Mouse (Mus musculus) heart, embryonic 13.5 days (tissue): Measurements from ENCODE around the gene Gm4312. TPM values are rescaled to one million over a fixed set of nuclear protein-coding genes. Genes with fewer than 3 reads are reported as not detected.
"Not testable (repeated sequence)": the region's sequence is repeated elsewhere in the genome, so short reads cannot be mapped to it uniquely, and the experiment has no call there.

Source experiments
- ATAC-seq: fragments of 200-750 bp; cut with Nextera tagmentation; 2 replicates; pipeline ENCODE4 v1.8.0; 2017; ENCODE audit warnings: moderate TSS enrichment; ENCODE audit not compliant: insufficient number of reproducible peaks, low FRiP score, low TSS enrichment; ENCODE audit errors: extremely low read depth
- H3K27ac ChIP-seq: fragments of 300-500 bp; sonication (generic); replicated peaks from 2 replicates; pipeline ENCODE4 v1.5.1; 2015; ENCODE audit warnings: moderate library complexity, mild to moderate bottlenecking, inconsistent platforms
- H3K27me3 ChIP-seq: fragments of 300-500 bp; sonication (generic); replicated peaks from 2 replicates; pipeline ENCODE4 v1.6.1; 2015; ENCODE audit warnings: mild to moderate bottlenecking, inconsistent platforms
- H3K36me3 ChIP-seq: fragments of 300-500 bp; sonication (generic); 2 replicates; pipeline ENCODE4 v1.6.1; 2015; ENCODE audit warnings: mild to moderate bottlenecking, inconsistent platforms
- H3K4me1 ChIP-seq: fragments of 300-500 bp; sonication (generic); 2 replicates; pipeline ENCODE4 v1.6.1; 2015; ENCODE audit warnings: inconsistent platforms
- H3K4me2 ChIP-seq: fragments of 300-500 bp; sonication (generic); 2 replicates; pipeline ENCODE4 v1.6.1; 2015; ENCODE audit warnings: inconsistent platforms, mild to moderate bottlenecking, moderate library complexity
- H3K4me3 ChIP-seq: fragments of 300-500 bp; sonication (generic); 2 replicates; pipeline ENCODE4 v1.5.1; 2015; ENCODE audit warnings: moderate library complexity, mild to moderate bottlenecking, inconsistent platforms
- H3K9ac ChIP-seq: fragments of 300-500 bp; sonication (generic); 2 replicates; pipeline ENCODE4 v1.6.1; 2015; ENCODE audit warnings: inconsistent platforms, mild to moderate bottlenecking, moderate library complexity
- H3K9me3 ChIP-seq: fragments of 300-500 bp; sonication (generic); 2 replicates; pipeline ENCODE4 v1.6.1; 2016; ENCODE audit warnings: inconsistent platforms
- WGBS: fragments of 180-500 bp; shearing (Covaris S2); methylation state at CpG from one replicate; pipeline ENCODE4 v1.1.7; 2015; ENCODE audit warnings: mixed read lengths; 5-methylcytosine and 5-hydroxymethylcytosine counted together
- polyA plus RNA-seq: library from polyadenylated mRNA; unstranded; fragments of >200 nt; fragmentation: Nextera tagmentation; extraction: Ambion mirVana; gene quantifications from 2 replicates; pipeline ENCODE4 v1.2.1, GENCODE M21; 2015

The Gm4312 gene
- not detected in 2 replicates for polyA plus RNA-seq

GRCm38 (mm10) chr10:100382460-100382859 is at the start of gene Gm4312:
TSS of gene Gm4312 (minus strand) at chr10:100382560.
- not testable (repeated sequence) for H3K4me1 ChIP-seq, H3K36me3 ChIP-seq, H3K27me3 ChIP-seq, H3K27ac ChIP-seq, H3K4me2 ChIP-seq, H3K9me3 ChIP-seq, ATAC-seq, H3K9ac ChIP-seq, H3K4me3 ChIP-seq
- no CpG with 5 or more reads among the region's 2 CpGs for WGBS

GRCm38 (mm10) chr10:100427592-100427991 is 45.2 kb upstream of the Gm4312 start:
- no peak overlapping the region for H3K27ac ChIP-seq
- H3K4me1 ChIP-seq, result no peaks in the 10 kb centered on the region
- H3K9me3 ChIP-seq, result no peaks in the 10 kb centered on the region
- whole genome bisulfite sequencing, result 81% methylated on average over 2 of the region's 2 CpGs
- no peak overlapping the region for H3K4me3 ChIP-seq
- no peaks in the 10 kb centered on the region for H3K27me3 ChIP-seq
- ATAC-seq, result no peak
- H3K4me2 ChIP-seq, result no peak overlapping the region
- H3K36me3 ChIP-seq, result no peaks in the 10 kb centered on the region
- no peak overlapping the region for H3K9ac ChIP-seq

- H3K4me3 ChIP-seq, result no peak overlapping the region
- H3K4me2 ChIP-seq, result no peak overlapping the region
- H3K4me1 ChIP-seq, result no peaks in the 10 kb centered on the region
- no peak for ATAC-seq
- no peak overlapping the region for H3K27ac ChIP-seq
- WGBS, result 73% methylated on average over 7 of the region's 7 CpGs
- no peaks in the 10 kb centered on the region for H3K9me3 ChIP-seq
- H3K27me3 ChIP-seq, result no peaks in the 10 kb centered on the region
- no peaks in the 10 kb centered on the region for H3K36me3 ChIP-seq
- no peak overlapping the region for H3K9ac ChIP-seq
These were observed 33.2 kb upstream of the Gm4312 start for GRCm38 (mm10) chr10:100415566-100415965.

- H3K36me3 ChIP-seq, H3K27me3 ChIP-seq, ATAC-seq, H3K4me1 ChIP-seq, H3K4me3 ChIP-seq, H3K9me3 ChIP-seq, H3K9ac ChIP-seq, H3K27ac ChIP-seq, H3K4me2 ChIP-seq: not testable (repeated sequence)
- WGBS, result 70% methylated on average over 6 of the region's 6 CpGs
These were observed 19.9 kb upstream of the Gm4312 start for GRCm38 (mm10) chr10:100402301-100402700.

GRCm38 (mm10) chr10:100361038-100361437 is 21.3 kb downstream of the Gm4312 start, which contains the start of gene Gm4307:
TSS of gene Gm4307 (plus strand) at chr10:100361338.
- H3K4me3 ChIP-seq, H3K4me1 ChIP-seq, H3K36me3 ChIP-seq, H3K4me2 ChIP-seq, ATAC-seq, H3K27ac ChIP-seq, H3K9me3 ChIP-seq, H3K9ac ChIP-seq, H3K27me3 ChIP-seq: not testable (repeated sequence)
- no CpG with 5 or more reads among the region's 3 CpGs for WGBS

GRCm38 (mm10) chr10:100356841-100357240 is 25.5 kb downstream of the Gm4312 start:
- 48% methylated on average over 2 of the region's 2 CpGs for WGBS
- not testable (repeated sequence) for H3K27me3 ChIP-seq, ATAC-seq, H3K9ac ChIP-seq, H3K4me3 ChIP-seq, H3K9me3 ChIP-seq, H3K27ac ChIP-seq, H3K36me3 ChIP-seq, H3K4me2 ChIP-seq, H3K4me1 ChIP-seq

GRCm38 (mm10) chr10:100350793-100351192 is 31.6 kb downstream of the Gm4312 start, which contains the start of gene Gm4305:
TSS of gene Gm4305 (plus strand) at chr10:100351093.
- not testable (repeated sequence) for ATAC-seq, H3K9me3 ChIP-seq
- no CpG with 5 or more reads among the region's 3 CpGs for WGBS

GRCm38 (mm10) chr10:100345672-100346071 is 36.7 kb downstream of the Gm4312 start, which contains the start of gene Gm4303:
TSS of gene Gm4303 (plus strand) at chr10:100345972.
- not testable (repeated sequence) for H3K9ac ChIP-seq, H3K4me1 ChIP-seq, H3K4me2 ChIP-seq, H3K36me3 ChIP-seq, H3K9me3 ChIP-seq, H3K27me3 ChIP-seq, H3K27ac ChIP-seq, ATAC-seq, H3K4me3 ChIP-seq
- WGBS, result no CpG with 5 or more reads among the region's 3 CpGs

More at GRCm38 (mm10) chr10:100350793-100351192, 31.6 kb downstream of the Gm4312 start, which contains the start of gene Gm4305:
- not testable (repeated sequence) for H3K4me2 ChIP-seq, H3K9ac ChIP-seq, H3K27ac ChIP-seq, H3K36me3 ChIP-seq, H3K4me1 ChIP-seq, H3K27me3 ChIP-seq, H3K4me3 ChIP-seq

GRCm38 (mm10) chr10:100340536-100340935 is 41.8 kb downstream of the Gm4312 start, which contains the start of gene Gm4302:
TSS of gene Gm4302 (plus strand) at chr10:100340836.
- ATAC-seq, H3K4me2 ChIP-seq, H3K27ac ChIP-seq, H3K9ac ChIP-seq, H3K27me3 ChIP-seq, H3K4me1 ChIP-seq, H3K9me3 ChIP-seq, H3K36me3 ChIP-seq, H3K4me3 ChIP-seq: not testable (repeated sequence)
- no CpG with 5 or more reads among the region's 3 CpGs for WGBS

GRCm38 (mm10) chr10:100335376-100335775 is 47.0 kb downstream of the Gm4312 start, which contains the start of gene Gm4301:
TSS of gene Gm4301 (plus strand) at chr10:100335676.
- not testable (repeated sequence) for H3K27me3 ChIP-seq, H3K36me3 ChIP-seq, ATAC-seq, H3K9ac ChIP-seq, H3K4me3 ChIP-seq, H3K4me2 ChIP-seq, H3K4me1 ChIP-seq, H3K27ac ChIP-seq, H3K9me3 ChIP-seq
- WGBS, result no CpG with 5 or more reads among the region's 2 CpGs
